Mouse (Mus musculus) E14TG2a.4 (cell line): ENCODE measurements around the gene Pnpla3.

Source experiments
- H3K27me3 ChIP-seq: 2 replicates; pipeline ENCODE4 v1.6.1; 2014; ENCODE audit warnings: low read length, control low read depth; ENCODE audit not compliant: insufficient read depth
- H3K36me3 ChIP-seq: 2 replicates; pipeline ENCODE4 v1.6.1; 2014; ENCODE audit warnings: low read length, control low read depth; ENCODE audit not compliant: insufficient read depth
- H3K4me1 ChIP-seq: replicated peaks from 2 replicates; pipeline ENCODE4 v1.6.1; 2014; ENCODE audit warnings: low read depth, low read length, control low read depth
- H3K4me3 ChIP-seq: replicated peaks from 2 replicates; pipeline ENCODE4 v1.5.1; 2014; ENCODE audit warnings: mild to moderate bottlenecking, low read length
- H3K9me3 ChIP-seq: 2 replicates; pipeline ENCODE4 v1.6.1; 2014; ENCODE audit warnings: low read length, control low read depth
- CTCF ChIP-seq: conservative IDR thresholded peaks from 2 replicates; pipeline ENCODE4 v1.5.1; 2014; ENCODE audit warnings: low read length
- NANOG ChIP-seq: IDR thresholded peaks from 2 replicates; pipeline ENCODE4 v1.6.1; 2014; ENCODE audit warnings: borderline replicate concordance, low read length, mixed read lengths
- POU5F1 ChIP-seq: IDR thresholded peaks from 2 replicates; pipeline ENCODE4 v1.6.1; 2014; ENCODE audit warnings: low read length, borderline replicate concordance

Pnpla3 gene

GRCm38 (mm10) chr15:84210941-84211340 is 43.3 kb downstream of the Pnpla3 start:
- TF ChIP-seq NANOG (no peak), CTCF (no peak), POU5F1 (no peak)

DNA sequence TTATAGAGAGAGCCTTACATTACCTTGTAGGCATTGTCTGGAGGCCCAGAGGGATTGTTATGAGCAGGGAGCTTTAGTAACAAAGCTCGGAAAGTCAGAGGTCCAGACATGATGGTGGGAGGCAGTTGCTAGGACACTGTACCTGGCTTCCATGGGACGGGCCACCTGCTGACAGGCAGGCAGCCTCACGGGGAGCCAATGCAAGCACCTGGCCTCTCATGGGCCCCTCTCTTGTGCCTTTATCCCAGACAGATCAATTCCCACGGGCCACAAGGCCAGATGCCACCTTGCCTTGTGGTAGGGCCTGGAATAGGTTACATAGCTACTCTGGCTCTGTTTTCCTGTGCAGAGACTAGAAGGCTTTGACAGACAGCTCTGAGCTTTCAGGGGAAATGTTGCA is 43.9 kb downstream of the Pnpla3 start:
- no peak for TF ChIP-seq NANOG
- no peak for TF ChIP-seq POU5F1
- no peak for TF ChIP-seq CTCF
- H3K4me3 ChIP-seq, result no peak overlapping the region
- no peaks in the 10 kb centered on the region for H3K27me3 ChIP-seq
- peaks cover 70% of the 10 kb centered on the region for H3K4me1 ChIP-seq
- peaks cover 91% of the 10 kb centered on the region for H3K36me3 ChIP-seq
- no peaks in the 10 kb centered on the region for H3K9me3 ChIP-seq

More at GRCm38 (mm10) chr15:84210941-84211340, 43.3 kb downstream of the Pnpla3 start:
- Histone ChIP-seq H3K9me3 (no peaks in the 10 kb centered on the region), H3K4me3 (0 out of 2 replicates have a peak overlapping the region, but pooled peaks have one; percentile 3), H3K36me3 (peaks cover 97% of the 10 kb centered on the region), H3K27me3 (no peaks in the 10 kb centered on the region), H3K4me1 (peaks cover 65% of the 10 kb centered on the region)

- Histone ChIP-seq H3K36me3 (peaks cover 90% of the 10 kb centered on the region), H3K4me1 (peaks cover 76% of the 10 kb centered on the region), H3K4me3 (no peak overlapping the region), H3K9me3 (no peaks in the 10 kb centered on the region), H3K27me3 (no peaks in the 10 kb centered on the region)
- TF ChIP-seq CTCF, result peak; percentile 98
- TF ChIP-seq NANOG, result no peak
Measured at GRCm38 (mm10) chr15:84212031-84212755, 44.6 kb downstream of the Pnpla3 start.

- Histone ChIP-seq H3K4me3 (no peak overlapping the region), H3K36me3 (peaks cover 87% of the 10 kb centered on the region), H3K27me3 (no peaks in the 10 kb centered on the region), H3K4me1 (peaks cover 82% of the 10 kb centered on the region), H3K9me3 (no peaks in the 10 kb centered on the region)
- no peak for TF ChIP-seq CTCF
- TF ChIP-seq POU5F1, result no peak
- TF ChIP-seq NANOG, result no peak
Measured at GRCm38 (mm10) chr15:84212756-84213105, 45.1 kb downstream of the Pnpla3 start.

DNA sequence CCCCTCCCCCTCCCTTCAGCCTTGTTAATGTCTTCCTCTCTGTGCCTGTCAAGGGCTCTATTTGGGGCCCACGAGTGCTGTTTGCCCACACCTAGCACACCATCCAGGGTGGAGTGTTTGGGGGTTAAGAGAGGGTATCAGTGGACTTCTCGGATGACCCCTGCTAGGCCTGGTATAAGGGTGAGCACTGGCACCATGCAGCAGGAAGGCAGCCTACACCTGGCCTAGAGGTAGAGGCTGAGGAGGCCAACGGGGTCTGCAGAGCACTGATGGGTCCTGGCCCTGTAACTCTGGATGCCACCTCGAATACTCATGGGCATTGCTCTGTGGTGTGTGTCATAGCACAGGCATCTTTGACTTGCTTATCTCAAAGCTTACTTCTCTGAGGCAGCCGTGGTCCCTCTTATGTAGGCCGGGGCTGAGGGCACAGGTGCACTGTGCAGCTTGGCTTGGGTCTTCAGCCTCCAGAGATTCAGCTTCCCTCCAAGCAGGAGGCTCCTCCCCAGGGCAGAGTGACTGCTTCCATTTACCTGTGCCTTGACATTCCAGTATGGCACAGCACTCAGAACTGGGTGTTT is 45.6 kb downstream of the Pnpla3 start:
- peaks cover 87% of the 10 kb centered on the region for H3K4me1 ChIP-seq
- H3K36me3 ChIP-seq, result peaks cover 82% of the 10 kb centered on the region
- no peak overlapping the region for H3K4me3 ChIP-seq
- TF ChIP-seq CTCF (no peak), POU5F1 (no peak), NANOG (no peak)
- no peaks in the 10 kb centered on the region for H3K9me3 ChIP-seq
- H3K27me3 ChIP-seq, result 0 out of 2 replicates have a peak, but pooled peaks cover 2% of the 10 kb centered on the region

DNA sequence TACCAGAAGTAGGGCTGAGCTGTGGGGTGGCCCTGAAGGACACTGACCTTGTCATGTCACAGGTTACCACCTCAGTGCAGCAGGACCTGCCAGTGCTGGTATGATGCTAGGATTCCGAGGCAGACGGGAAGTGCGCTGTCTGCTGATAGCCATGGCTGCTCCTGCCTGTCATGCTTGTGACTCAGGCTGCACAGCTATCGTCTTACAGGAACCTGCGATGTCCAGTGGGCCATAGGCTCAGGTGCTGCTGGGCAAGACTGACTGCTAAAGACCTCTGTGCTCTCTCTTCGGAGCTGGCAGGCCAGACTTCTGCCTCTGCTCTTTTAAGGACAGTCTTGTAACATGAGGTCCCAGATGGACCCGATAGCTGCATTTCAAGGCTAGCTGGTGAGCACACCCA is 46.8 kb downstream of the Pnpla3 start:
- Histone ChIP-seq H3K4me3 (no peak overlapping the region), H3K4me1 (peaks cover 95% of the 10 kb centered on the region), H3K9me3 (no peaks in the 10 kb centered on the region), H3K36me3 (peaks cover 72% of the 10 kb centered on the region), H3K27me3 (peaks cover 13% of the 10 kb centered on the region; the same call in 1 of the 2 replicates)
- TF ChIP-seq POU5F1 (no peak), CTCF (no peak), NANOG (no peak)

- TF ChIP-seq NANOG, result no peak
- TF ChIP-seq POU5F1, result no peak
- TF ChIP-seq CTCF, result no peak
- Histone ChIP-seq H3K36me3 (peaks cover 64% of the 10 kb centered on the region), H3K9me3 (no peaks in the 10 kb centered on the region), H3K4me1 (peaks cover 90% of the 10 kb centered on the region), H3K27me3 (peaks cover 13% of the 10 kb centered on the region; the same call in 1 of the 2 replicates), H3K4me3 (no peak overlapping the region)
Measured at GRCm38 (mm10) chr15:84215273-84215672, 47.6 kb downstream of the Pnpla3 start.

GRCm38 (mm10) chr15:84216026-84216425 is 48.4 kb downstream of the Pnpla3 start:
- peaks cover 56% of the 10 kb centered on the region for H3K36me3 ChIP-seq
- no peak overlapping the region for H3K4me3 ChIP-seq
- no peak for TF ChIP-seq CTCF
- TF ChIP-seq NANOG, result no peak
- TF ChIP-seq POU5F1, result no peak
- H3K9me3 ChIP-seq, result peaks cover under 1% of the 10 kb centered on the region; the same call in 1 of the 2 replicates
- peaks cover 13% of the 10 kb centered on the region; the same call in 1 of the 2 replicates for H3K27me3 ChIP-seq
- H3K4me1 ChIP-seq, result peaks cover 82% of the 10 kb centered on the region
